Mouse (Mus musculus) myocyte (in vitro differentiated cells): ENCODE measurements around the gene Trpm5. TPM values are rescaled to one million over a fixed set of nuclear protein-coding genes. Genes with fewer than 3 reads are reported as not detected.

Experiments
- H3K27me3 ChIP-seq: one replicate; pipeline ENCODE4 v1.6.1; 2011; ENCODE audit not compliant: control insufficient read depth, insufficient read depth, insufficient read length
- H3K36me3 ChIP-seq: one replicate; pipeline ENCODE4 v1.6.1; 2011; ENCODE audit not compliant: control insufficient read depth, insufficient read depth
- H3K4me2 ChIP-seq: one replicate; pipeline ENCODE4 v1.6.1; 2011; ENCODE audit warnings: low read depth, control low read depth
- H3K4me3 ChIP-seq: one replicate; pipeline ENCODE4 v1.5.1; 2011; ENCODE audit warnings: mild to moderate bottlenecking, control low read depth, moderate library complexity
- H3K79me2 ChIP-seq: one replicate; pipeline ENCODE4 v1.6.1; 2011; ENCODE audit not compliant: control insufficient read depth, insufficient read depth
- H3ac ChIP-seq: one replicate; pipeline ENCODE4 v1.6.1; 2011; ENCODE audit not compliant: control insufficient read depth, insufficient read length
- CEBPB ChIP-seq: IDR thresholded peaks from 2 replicates; pipeline ENCODE4 v1.6.1; 2011; ENCODE audit warnings: mild to moderate bottlenecking, moderate library complexity; ENCODE audit not compliant: poor library complexity, insufficient read depth, severe bottlenecking
- E2F4 ChIP-seq: IDR thresholded peaks from one replicate; pipeline ENCODE4 v1.6.1; 2011; ENCODE audit warnings: mild to moderate bottlenecking, control low read depth, moderate library complexity; ENCODE audit not compliant: insufficient read depth
- MAX ChIP-seq: IDR thresholded peaks from one replicate; pipeline ENCODE4 v1.6.1; 2011; ENCODE audit warnings: low read depth, mild to moderate bottlenecking, control low read depth
- MYOD1 ChIP-seq, 3 experiments: IDR thresholded peaks; one replicate each; pipeline ENCODE4 v1.6.1; 2011; ENCODE audit warnings: control low read depth in 2 of 3, low read depth in 2 of 3, mild to moderate bottlenecking in 2 of 3, moderate library complexity in 1 of 3; ENCODE audit not compliant: insufficient read length in 2 of 3, control insufficient read depth in 1 of 3
- MYOG ChIP-seq, 3 experiments: IDR thresholded peaks; one replicate each; pipeline ENCODE4 v1.6.1; 2011; ENCODE audit warnings: control low read depth in 2 of 3, low read depth in 2 of 3, mild to moderate bottlenecking in 2 of 3; ENCODE audit not compliant: insufficient read length in 2 of 3, control insufficient read depth in 1 of 3, insufficient read depth in 1 of 3
- POLR2A ChIP-seq: IDR thresholded peaks from one replicate; pipeline ENCODE4 v1.6.1; 2011; ENCODE audit warnings: low read depth, mild to moderate bottlenecking, control low read depth, moderate library complexity; ENCODE audit not compliant: insufficient read length
- POLR2AphosphoS2 ChIP-seq: IDR thresholded peaks from one replicate; pipeline ENCODE4 v1.6.1; 2011; ENCODE audit warnings: low read depth, control low read depth; ENCODE audit not compliant: insufficient read length
- REST ChIP-seq: IDR thresholded peaks from one replicate; pipeline ENCODE4 v1.6.1; 2011; ENCODE audit warnings: mild to moderate bottlenecking, control low read depth, moderate library complexity; ENCODE audit not compliant: insufficient read depth, insufficient read length
- SRF ChIP-seq: IDR thresholded peaks from one replicate; pipeline ENCODE4 v1.6.1; 2011; ENCODE audit warnings: low read depth; ENCODE audit not compliant: control insufficient read depth, insufficient read length
- TCF12 ChIP-seq: IDR thresholded peaks from one replicate; pipeline ENCODE4 v1.6.1; 2011; ENCODE audit warnings: mild to moderate bottlenecking, control low read depth; ENCODE audit not compliant: poor library complexity, insufficient read depth, severe bottlenecking
- TCF3 ChIP-seq: IDR thresholded peaks from one replicate; pipeline ENCODE4 v1.6.1; 2011; ENCODE audit warnings: low read depth, control low read depth; ENCODE audit not compliant: insufficient read length
- USF1 ChIP-seq: IDR thresholded peaks from one replicate; pipeline ENCODE4 v1.6.1; 2011; ENCODE audit warnings: low read depth, mild to moderate bottlenecking, control low read depth, moderate library complexity
- polyA plus RNA-seq: library from polyadenylated mRNA; unstranded; fragments of >200 nt; fragmentation: generic; extraction: Trizol; gene quantifications from one replicate; pipeline ENCODE4 v1.2.1, GENCODE M21; 2012; ENCODE audit warnings: missing spikeins

Gene Trpm5
- polyA plus RNA-seq, 1 experiment: 6.9 TPM

- Histone ChIP-seq H3K79me2 (peaks cover 12% of the 10 kb centered on the region), H3K4me3 (no peak overlapping the region), H3K36me3 (peaks cover 59% of the 10 kb centered on the region), H3K27me3 (no peaks in the 10 kb centered on the region), H3K4me2 (no peak overlapping the region), H3ac (no peak overlapping the region)
- TF ChIP-seq MAX (no peak), CEBPB (no peak), MYOD1 (IDR thresholded peaks at IDR 0.05; ENCODE audit: control insufficient read depth in 1 of 3, insufficient read length in 2 of 3, low read depth in 2 of 3) (no peak), TCF12 (no peak), POLR2AphosphoS2 (no peak), MYOG (IDR thresholded peaks at IDR 0.05; ENCODE audit: control insufficient read depth in 1 of 3, insufficient read depth in 1 of 3, insufficient read length in 2 of 3, low read depth in 2 of 3) (no peak), E2F4 (no peak), POLR2A (no peak), TCF3 (no peak), SRF (no peak), REST (no peak), USF1 (no peak)
These were observed 27.0 kb downstream of the Trpm5 start for GRCm38 (mm10) chr7:143067469-143067868.

- H3K79me2 ChIP-seq: peaks cover 26% of the 10 kb centered on the region
- H3K4me2 ChIP-seq: no peak overlapping the region
- no peak overlapping the region for H3K4me3 ChIP-seq
- no peak for TF ChIP-seq E2F4
- no peak for TF ChIP-seq MYOG (IDR thresholded peaks at IDR 0.05; ENCODE audit: control insufficient read depth in 1 of 3, insufficient read depth in 1 of 3, insufficient read length in 2 of 3, low read depth in 2 of 3)
- TF ChIP-seq MAX: no peak
- TF ChIP-seq TCF12: no peak
- TF ChIP-seq POLR2AphosphoS2: no peak
- TF ChIP-seq CEBPB: no peak
- no peak for TF ChIP-seq USF1
- no peak for TF ChIP-seq SRF
- no peak for TF ChIP-seq MYOD1 (IDR thresholded peaks at IDR 0.05; ENCODE audit: control insufficient read depth in 1 of 3, insufficient read length in 2 of 3, low read depth in 2 of 3)
- no peak for TF ChIP-seq TCF3
- TF ChIP-seq REST: no peak
- TF ChIP-seq POLR2A: no peak
- H3K36me3 ChIP-seq: peaks cover 75% of the 10 kb centered on the region
- H3ac ChIP-seq: no peak overlapping the region
- no peaks in the 10 kb centered on the region for H3K27me3 ChIP-seq
These were observed 28.8 kb downstream of the Trpm5 start for GRCm38 (mm10) chr7:143065692-143066091.

DNA sequence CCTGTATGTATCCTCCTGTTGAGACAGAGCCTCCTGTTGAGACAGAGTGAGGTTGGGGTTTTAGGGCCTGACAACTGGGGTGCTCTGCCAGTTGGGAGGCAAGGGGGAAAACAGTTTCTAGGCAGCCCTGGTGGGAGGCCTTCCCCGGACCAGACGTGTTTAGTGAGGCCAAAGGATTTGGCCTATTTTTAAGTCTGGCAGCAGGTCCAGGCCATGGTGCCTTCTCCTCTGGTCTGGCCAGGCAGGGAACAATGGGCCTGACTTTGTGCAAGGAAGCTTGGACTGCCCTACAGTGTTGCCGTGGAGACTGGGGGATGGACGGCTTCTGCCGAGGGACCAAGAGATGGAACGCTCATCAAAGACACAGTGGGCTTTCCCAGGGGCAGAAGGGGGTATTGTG, 30.2 kb downstream of the Trpm5 start:
- Histone ChIP-seq H3K27me3 (no peaks in the 10 kb centered on the region), H3K4me3 (no peak overlapping the region), H3K4me2 (no peak overlapping the region), H3K36me3 (peaks cover 83% of the 10 kb centered on the region), H3K79me2 (peaks cover 28% of the 10 kb centered on the region), H3ac (no peak overlapping the region)
- TF ChIP-seq POLR2A: peak; percentile 21
- TF ChIP-seq MYOD1 (IDR thresholded peaks at IDR 0.05; ENCODE audit: control insufficient read depth in 1 of 3, insufficient read length in 2 of 3, low read depth in 2 of 3): no peak

- Histone ChIP-seq H3K27me3 (no peaks in the 10 kb centered on the region), H3K4me3 (no peak overlapping the region), H3ac (no peak overlapping the region), H3K4me2 (peak overlapping the region; percentile 53), H3K79me2 (peaks cover 43% of the 10 kb centered on the region), H3K36me3 (peaks cover 72% of the 10 kb centered on the region)
- TF ChIP-seq SRF (peak; percentile 87), TCF3 (peak; percentile 28), TCF12 (peak; percentile 53), REST (no peak), POLR2A (no peak), USF1 (no peak), MAX (no peak), MYOG (IDR thresholded peaks at IDR 0.05; ENCODE audit: control insufficient read depth in 1 of 3, insufficient read depth in 1 of 3, insufficient read length in 2 of 3, low read depth in 2 of 3) (peak; percentile 64 to 93 (median 74)), MYOD1 (IDR thresholded peaks at IDR 0.05; ENCODE audit: control insufficient read depth in 1 of 3, insufficient read length in 2 of 3, low read depth in 2 of 3) (peak; percentile 30 to 94 (median 77)), E2F4 (no peak), CEBPB (no peak), POLR2AphosphoS2 (peak; percentile 44)
These were observed 31.7 kb downstream of the Trpm5 start for GRCm38 (mm10) chr7:143062704-143063103.

- Histone ChIP-seq H3K4me2 (peak overlapping the region; percentile 99), H3K4me3 (no peak overlapping the region)
These were observed 35.1 kb downstream of the Trpm5 start for GRCm38 (mm10) chr7:143059202-143059870.

More at GRCm38 (mm10) chr7:143059202-143059870, 35.1 kb downstream of the Trpm5 start:
- peaks cover 44% of the 10 kb centered on the region for H3K36me3 ChIP-seq
- H3K79me2 ChIP-seq: peaks cover 77% of the 10 kb centered on the region
- H3ac ChIP-seq: no peak overlapping the region
- TF ChIP-seq POLR2A (peak; percentile 11), TCF12 (peak; percentile 14), MYOG (IDR thresholded peaks at IDR 0.05; ENCODE audit: control insufficient read depth in 1 of 3, insufficient read depth in 1 of 3, insufficient read length in 2 of 3, low read depth in 2 of 3) (peak in 2 of 3 experiments; percentile 14 to 78), TCF3 (no peak), USF1 (no peak), SRF (no peak), POLR2AphosphoS2 (peak; percentile 18), CEBPB (no peak), MYOD1 (IDR thresholded peaks at IDR 0.05; ENCODE audit: control insufficient read depth in 1 of 3, insufficient read length in 2 of 3, low read depth in 2 of 3) (peak in 1 of 3 experiments; percentile 66), MAX (no peak), REST (no peak), E2F4 (no peak)
- H3K27me3 ChIP-seq: no peaks in the 10 kb centered on the region
